Mouse (Mus musculus): ENCODE data around the gene Rlim. TPM values are rescaled to one million over a fixed set of nuclear protein-coding genes. Genes with fewer than 3 reads are reported as not detected.
A peak's percentile ranks its signal among the peaks of the same experiment; 100 is the strongest.

The Rlim gene
- total and polyA plus RNA-seq, 3 experiments, result 28.6 to 59.8 (median 30.3) TPM

GRCm38 (mm10) chrX:103980036-103980435 lies 1.0 kb downstream of the Rlim start:
- Histone ChIP-seq H3K9ac (ENCODE audit: insufficient read depth, low read depth) (peak overlapping the region; percentile 92), H3K4me1 (ENCODE audit: control insufficient read depth in 1 of 2, insufficient read depth in 2 of 2) (no peaks in the 10 kb centered on the region), H3K9me3 (replicated peaks; ENCODE audit: low read length) (no peaks in the 10 kb centered on the region), H3K4me3 (replicated peaks in 1 of 3; ENCODE audit: low read depth in 2 of 3, low read length in 2 of 3, poor library complexity in 1 of 3) (peak overlapping the region; percentile 51 to 86 (median 72)), H3K27me3 (replicated peaks) (no peaks in the 10 kb centered on the region), H3K4me2 (ENCODE audit: insufficient read depth, low read depth, poor library complexity, severe bottlenecking) (peak overlapping the region; percentile 50; the same call in 1 of the 2 replicates), H3K79me2 (replicated peaks; ENCODE audit: control insufficient read depth, extremely low read depth, insufficient read depth, poor library complexity, severe bottlenecking) (peaks cover 24% of the 10 kb centered on the region), H3K36me3 (replicated peaks in 1 of 2; ENCODE audit: control insufficient read depth in 1 of 2, insufficient read depth in 1 of 2, low read length in 1 of 2) (peaks cover 6 to 17% of the 10 kb centered on the region in 2 experiments), H3K27ac (ENCODE audit: insufficient read depth, low read depth) (peak overlapping the region; percentile 79; the same call in 1 of the 2 replicates)
- DNase-seq (ENCODE audit: extremely low read depth), result peak; percentile 67
- 0 out of 2 replicates have a peak, but pooled peaks have one; percentile 40 for TF ChIP-seq SIN3A (IDR thresholded peaks at IDR 0.05; ENCODE audit: low read length)
- peak; percentile 53 for TF ChIP-seq ZNF384 (IDR thresholded peaks at IDR 0.05; ENCODE audit: low read depth, low read length)
- TF ChIP-seq MYC (IDR thresholded peaks at IDR 0.05; ENCODE audit: low read depth, low read length), result no peak
- no peak for TF ChIP-seq TBP (conservative IDR thresholded peaks at IDR 0.05; ENCODE audit: low read depth, low read length)
- TF ChIP-seq CHD2 (IDR thresholded peaks at IDR 0.05; ENCODE audit: low read length), result no peak
- dilution Hi-C loops (cut with MboI; ENCODE audit: extremely low pct_ligation_motif_present, extremely low pct_unique_long_range_greater_than_20kb, low sequenced_read_pairs) (no loop called here), in situ Hi-C loops (cut with MboI; ENCODE audit: low pct_ligation_motif_present, low pct_unique_long_range_greater_than_20kb, low sequenced_read_pairs) (loop anchor here (25.0 kb wide), 1 partner anchor 493 kb away; no protein-coding TSS in a partner anchor)

- Histone ChIP-seq H3K9ac (ENCODE audit: insufficient read depth, low read depth) (no peak overlapping the region), H3K4me3 (replicated peaks in 1 of 3; ENCODE audit: low read depth in 2 of 3, low read length in 2 of 3, poor library complexity in 1 of 3) (no peak overlapping the region), H3K27ac (ENCODE audit: insufficient read depth, low read depth) (no peak overlapping the region), H3K36me3 (replicated peaks in 1 of 2; ENCODE audit: control insufficient read depth in 1 of 2, insufficient read depth in 1 of 2, low read length in 1 of 2) (no peaks in the 10 kb centered on the region), H3K4me2 (ENCODE audit: insufficient read depth, low read depth, poor library complexity, severe bottlenecking) (no peak overlapping the region), H3K27me3 (replicated peaks) (no peaks in the 10 kb centered on the region), H3K9me3 (replicated peaks; ENCODE audit: low read length) (no peaks in the 10 kb centered on the region), H3K4me1 (ENCODE audit: control insufficient read depth in 1 of 2, insufficient read depth in 2 of 2) (no peaks in the 10 kb centered on the region), H3K79me2 (replicated peaks; ENCODE audit: control insufficient read depth, extremely low read depth, insufficient read depth, poor library complexity, severe bottlenecking) (no peaks in the 10 kb centered on the region)
- DNase-seq (ENCODE audit: extremely low read depth), result no peak
- dilution Hi-C loops (cut with MboI; ENCODE audit: extremely low pct_ligation_motif_present, extremely low pct_unique_long_range_greater_than_20kb, low sequenced_read_pairs) (no loop called here), in situ Hi-C loops (cut with MboI; ENCODE audit: low pct_ligation_motif_present, low pct_unique_long_range_greater_than_20kb, low sequenced_read_pairs) (no loop called here)
- TF ChIP-seq CHD1 (IDR thresholded peaks at IDR 0.05; ENCODE audit: low read depth, low read length), result no peak
- TF ChIP-seq CHD2 (IDR thresholded peaks at IDR 0.05; ENCODE audit: low read length), result no peak
- no peak for TF ChIP-seq IRF4 (IDR thresholded peaks at IDR 0.05; ENCODE audit: low read depth, low read length)
Observed at GRCm38 (mm10) chrX:103939701-103940100, 41.4 kb downstream of the Rlim start.

GRCm38 (mm10) chrX:103937333-103937732 lies 43.8 kb downstream of the Rlim start:
- Histone ChIP-seq H3K9me3 (replicated peaks; ENCODE audit: low read length) (no peaks in the 10 kb centered on the region), H3K79me2 (replicated peaks; ENCODE audit: control insufficient read depth, extremely low read depth, insufficient read depth, poor library complexity, severe bottlenecking) (no peaks in the 10 kb centered on the region), H3K27ac (ENCODE audit: insufficient read depth, low read depth) (no peak overlapping the region), H3K27me3 (replicated peaks) (no peaks in the 10 kb centered on the region), H3K4me1 (ENCODE audit: control insufficient read depth in 1 of 2, insufficient read depth in 2 of 2) (no peaks in the 10 kb centered on the region), H3K4me2 (ENCODE audit: insufficient read depth, low read depth, poor library complexity, severe bottlenecking) (no peak overlapping the region; the same call in 1 of the 2 replicates), H3K4me3 (replicated peaks in 1 of 3; ENCODE audit: low read depth in 2 of 3, low read length in 2 of 3, poor library complexity in 1 of 3) (no peak overlapping the region), H3K9ac (ENCODE audit: insufficient read depth, low read depth) (no peak overlapping the region), H3K36me3 (replicated peaks in 1 of 2; ENCODE audit: control insufficient read depth in 1 of 2, insufficient read depth in 1 of 2, low read length in 1 of 2) (no peaks in the 10 kb centered on the region)
- DNase-seq (ENCODE audit: extremely low read depth), result peak; percentile 26
- in situ Hi-C loops (cut with MboI; ENCODE audit: low pct_ligation_motif_present, low pct_unique_long_range_greater_than_20kb, low sequenced_read_pairs) (no loop called here), dilution Hi-C loops (cut with MboI; ENCODE audit: extremely low pct_ligation_motif_present, extremely low pct_unique_long_range_greater_than_20kb, low sequenced_read_pairs) (no loop called here)
- no peak for TF ChIP-seq ZC3H11A (IDR thresholded peaks at IDR 0.05; ENCODE audit: low read depth, low read length)
- no peak for TF ChIP-seq CHD1 (IDR thresholded peaks at IDR 0.05; ENCODE audit: low read depth, low read length)
- no peak for TF ChIP-seq MYC (IDR thresholded peaks at IDR 0.05; ENCODE audit: low read depth, low read length)
- no peak for TF ChIP-seq TCF12 (IDR thresholded peaks at IDR 0.05; ENCODE audit: low read depth, low read length)
- no peak for TF ChIP-seq MEF2A (IDR thresholded peaks at IDR 0.05; ENCODE audit: borderline replicate concordance, low read depth, low read length)
- peak; percentile 14 to 55; a peak in 2 of 4 replicates for TF ChIP-seq CTCF (conservative IDR thresholded peaks at IDR 0.05 in 1 of 2, IDR thresholded peaks at IDR 0.05 in 1 of 2; ENCODE audit: low read depth in 2 of 2, low read length in 2 of 2)
- TF ChIP-seq RAD21 (IDR thresholded peaks at IDR 0.05; ENCODE audit: low read depth, low read length), result peak; percentile 57
